Mouse (Mus musculus): Measurements from ENCODE around the gene Nmnat3. TPM values are rescaled to one million over a fixed set of nuclear protein-coding genes. Genes with fewer than 3 reads are reported as not detected.

Nmnat3 gene
- polyA plus RNA-seq, 1 experiment from 2014 or later, result 24.5 TPM

- no peak overlapping the region for H3K4me3 ChIP-seq (ENCODE audit: low read depth, low read length)
- no peaks in the 10 kb centered on the region for H3K9me3 ChIP-seq (replicated peaks; ENCODE audit: control insufficient read depth, low read length)
- no peak overlapping the region for H3K27ac ChIP-seq (ENCODE audit: low read length)
- H3K27me3 ChIP-seq (ENCODE audit: control insufficient read depth, insufficient read depth, low read depth, low read length), result no peaks in the 10 kb centered on the region
- H3K36me3 ChIP-seq (ENCODE audit: control insufficient read depth, insufficient read depth), result no peaks in the 10 kb centered on the region
- no peak for ATAC-seq (ENCODE audit: low read depth)
- no peaks in the 10 kb centered on the region for H3K4me1 ChIP-seq (ENCODE audit: control insufficient read depth, low read depth, low read length)
- no peak overlapping the region for H3K9ac ChIP-seq (ENCODE audit: low read depth, low read length)
- WGBS (ENCODE audit: insufficient replicate concordance), result 75% methylated on average over 10 of the region's 10 CpGs
- H3K4me2 ChIP-seq (ENCODE audit: low read depth, low read length), result no peak overlapping the region
These were observed 12.2 kb upstream of the Nmnat3 start for GRCm38 (mm10) chr9:98275080-98275479.

- 55% methylated on average over 5 of the region's 5 CpGs for WGBS (ENCODE audit: insufficient replicate concordance)
- Histone ChIP-seq H3K4me3 (ENCODE audit: low read depth, low read length) (no peak overlapping the region), H3K9ac (ENCODE audit: low read depth, low read length) (no peak overlapping the region), H3K27me3 (ENCODE audit: control insufficient read depth, insufficient read depth, low read depth, low read length) (no peaks in the 10 kb centered on the region), H3K9me3 (replicated peaks; ENCODE audit: control insufficient read depth, low read length) (no peaks in the 10 kb centered on the region), H3K4me2 (ENCODE audit: low read depth, low read length) (no peak overlapping the region), H3K27ac (ENCODE audit: low read length) (no peak overlapping the region), H3K36me3 (ENCODE audit: control insufficient read depth, insufficient read depth) (no peaks in the 10 kb centered on the region), H3K4me1 (ENCODE audit: control insufficient read depth, low read depth, low read length) (no peaks in the 10 kb centered on the region)
- ATAC-seq (ENCODE audit: low read depth), result peak; percentile 90
These were observed 7.1 kb upstream of the Nmnat3 start for GRCm38 (mm10) chr9:98280162-98280561.

GRCm38 (mm10) chr9:98285606-98286301 is 1.5 kb upstream of the Nmnat3 start:
- WGBS (ENCODE audit: insufficient replicate concordance), result 55% methylated on average over 9 of the region's 9 CpGs
- peaks cover 2% of the 10 kb centered on the region; the same call in 1 of the 2 replicates for H3K27me3 ChIP-seq (ENCODE audit: control insufficient read depth, insufficient read depth, low read depth, low read length)

GRCm38 (mm10) chr9:98289665-98290064 is 2.4 kb downstream of the Nmnat3 start:
- no peak overlapping the region for H3K27ac ChIP-seq (ENCODE audit: low read length)
- H3K4me2 ChIP-seq (ENCODE audit: low read depth, low read length), result no peak overlapping the region
- H3K36me3 ChIP-seq (ENCODE audit: control insufficient read depth, insufficient read depth), result no peaks in the 10 kb centered on the region
- no peaks in the 10 kb centered on the region for H3K4me1 ChIP-seq (ENCODE audit: control insufficient read depth, low read depth, low read length)
- no peak overlapping the region for H3K9ac ChIP-seq (ENCODE audit: low read depth, low read length)
- H3K4me3 ChIP-seq (ENCODE audit: low read depth, low read length), result no peak overlapping the region
- no peaks in the 10 kb centered on the region for H3K9me3 ChIP-seq (replicated peaks; ENCODE audit: control insufficient read depth, low read length)
- peaks cover 2% of the 10 kb centered on the region; the same call in 1 of the 2 replicates for H3K27me3 ChIP-seq (ENCODE audit: control insufficient read depth, insufficient read depth, low read depth, low read length)
- no peak for ATAC-seq (ENCODE audit: low read depth)

More at GRCm38 (mm10) chr9:98285606-98286301, 1.5 kb upstream of the Nmnat3 start:
- Histone ChIP-seq H3K4me2 (ENCODE audit: low read depth, low read length) (no peak overlapping the region), H3K4me1 (ENCODE audit: control insufficient read depth, low read depth, low read length) (no peaks in the 10 kb centered on the region), H3K9me3 (replicated peaks; ENCODE audit: control insufficient read depth, low read length) (no peaks in the 10 kb centered on the region), H3K4me3 (ENCODE audit: low read depth, low read length) (no peak overlapping the region), H3K27ac (ENCODE audit: low read length) (no peak overlapping the region), H3K36me3 (ENCODE audit: control insufficient read depth, insufficient read depth) (no peaks in the 10 kb centered on the region), H3K9ac (ENCODE audit: low read depth, low read length) (no peak overlapping the region)
- no peak for ATAC-seq (ENCODE audit: low read depth)

- H3K9ac ChIP-seq (ENCODE audit: low read depth, low read length), result no peak overlapping the region
- H3K4me2 ChIP-seq (ENCODE audit: low read depth, low read length), result no peak overlapping the region
- no peaks in the 10 kb centered on the region for H3K9me3 ChIP-seq (replicated peaks; ENCODE audit: control insufficient read depth, low read length)
- no peaks in the 10 kb centered on the region for H3K36me3 ChIP-seq (ENCODE audit: control insufficient read depth, insufficient read depth)
- H3K4me3 ChIP-seq (ENCODE audit: low read depth, low read length), result no peak overlapping the region
- H3K4me1 ChIP-seq (ENCODE audit: control insufficient read depth, low read depth, low read length), result peaks cover under 1% of the 10 kb centered on the region
- no peak overlapping the region for H3K27ac ChIP-seq (ENCODE audit: low read length)
- no peak for ATAC-seq (ENCODE audit: low read depth)
- H3K27me3 ChIP-seq (ENCODE audit: control insufficient read depth, insufficient read depth, low read depth, low read length), result peaks cover 2% of the 10 kb centered on the region; the same call in 1 of the 2 replicates
- 50% methylated on average over 1 of the region's 1 CpGs for WGBS (ENCODE audit: insufficient replicate concordance)
These were observed 3.4 kb downstream of the Nmnat3 start for GRCm38 (mm10) chr9:98290591-98290990.

GRCm38 (mm10) chr9:98296383-98297201 is 9.4 kb downstream of the Nmnat3 start:
- no peaks in the 10 kb centered on the region for H3K9me3 ChIP-seq (replicated peaks; ENCODE audit: control insufficient read depth, low read length)
- peaks cover 31% of the 10 kb centered on the region for H3K4me1 ChIP-seq (ENCODE audit: control insufficient read depth, low read depth, low read length)
- peak overlapping the region; percentile 70 for H3K4me2 ChIP-seq (ENCODE audit: low read depth, low read length)
- under 1% methylated on average over 56 of the region's 56 CpGs for WGBS (ENCODE audit: insufficient replicate concordance)
- H3K27me3 ChIP-seq (ENCODE audit: control insufficient read depth, insufficient read depth, low read depth, low read length), result no peaks in the 10 kb centered on the region
- peak overlapping the region; percentile 75 for H3K4me3 ChIP-seq (ENCODE audit: low read depth, low read length)
- no peaks in the 10 kb centered on the region; the same call in 1 of the 2 replicates for H3K36me3 ChIP-seq (ENCODE audit: control insufficient read depth, insufficient read depth)
- peak overlapping the region; percentile 94 for H3K27ac ChIP-seq (ENCODE audit: low read length)
- ATAC-seq (ENCODE audit: low read depth), result peak; percentile 65
- H3K9ac ChIP-seq (ENCODE audit: low read depth, low read length), result peak overlapping the region; percentile 87

GRCm38 (mm10) chr9:98297234-98297936 is 10.2 kb downstream of the Nmnat3 start:
- Histone ChIP-seq H3K27ac (ENCODE audit: low read length) (peak overlapping the region; percentile 94), H3K4me1 (ENCODE audit: control insufficient read depth, low read depth, low read length) (peaks cover 31% of the 10 kb centered on the region), H3K9me3 (replicated peaks; ENCODE audit: control insufficient read depth, low read length) (no peaks in the 10 kb centered on the region), H3K36me3 (ENCODE audit: control insufficient read depth, insufficient read depth) (peaks cover 4% of the 10 kb centered on the region; the same call in 1 of the 2 replicates), H3K4me3 (ENCODE audit: low read depth, low read length) (peak overlapping the region; percentile 75), H3K9ac (ENCODE audit: low read depth, low read length) (peak overlapping the region; percentile 87), H3K4me2 (ENCODE audit: low read depth, low read length) (peak overlapping the region; percentile 70), H3K27me3 (ENCODE audit: control insufficient read depth, insufficient read depth, low read depth, low read length) (no peaks in the 10 kb centered on the region)
- no peak for ATAC-seq (ENCODE audit: low read depth)
- 4% methylated on average over 11 of the region's 12 CpGs for WGBS (ENCODE audit: insufficient replicate concordance)

GRCm38 (mm10) chr9:98297937-98298595 is 10.8 kb downstream of the Nmnat3 start:
- Histone ChIP-seq H3K36me3 (ENCODE audit: control insufficient read depth, insufficient read depth) (peaks cover 8% of the 10 kb centered on the region; the same call in 1 of the 2 replicates), H3K27ac (ENCODE audit: low read length) (peak overlapping the region; percentile 94), H3K9ac (ENCODE audit: low read depth, low read length) (peak overlapping the region; percentile 87), H3K27me3 (ENCODE audit: control insufficient read depth, insufficient read depth, low read depth, low read length) (no peaks in the 10 kb centered on the region), H3K4me3 (ENCODE audit: low read depth, low read length) (peak overlapping the region; percentile 75), H3K9me3 (replicated peaks; ENCODE audit: control insufficient read depth, low read length) (no peaks in the 10 kb centered on the region), H3K4me1 (ENCODE audit: control insufficient read depth, low read depth, low read length) (peaks cover 31% of the 10 kb centered on the region), H3K4me2 (ENCODE audit: low read depth, low read length) (peak overlapping the region; percentile 70)
- WGBS (ENCODE audit: insufficient replicate concordance), result 33% methylated on average over 6 of the region's 6 CpGs
- ATAC-seq (ENCODE audit: low read depth), result no peak

Data from liver, embryonic 16.5 days (tissue).